Mouse (Mus musculus) adrenal gland, postnatal 10 days (tissue): ENCODE measurements at regions not wholly inside any gene's neighbourhood (a gene's known extent, or its start where the extent isn't known, plus 50 kb on each side); places are given as distances from the start of the nearest gene placed in this dataset.
A peak's percentile ranks its signal among the peaks of the same experiment; 100 is the strongest.

Experiments used
- DNase-seq: peaks from one replicate; pipeline ENCODE4 v3.0.0; 2021; ENCODE audit warnings: mixed read lengths

- no peak for DNase-seq
Measured at GRCm38 (mm10) chr19:56177231-56177745, 109.6 kb upstream of the Habp2 start.

- peak; percentile 10 for DNase-seq
Measured at GRCm38 (mm10) chr19:56185756-56186155, 101.2 kb upstream of the Habp2 start.

GRCm38 (mm10) chr19:56189185-56189584, 97.8 kb upstream of the Habp2 start:
- DNase-seq, result no peak

DNA sequence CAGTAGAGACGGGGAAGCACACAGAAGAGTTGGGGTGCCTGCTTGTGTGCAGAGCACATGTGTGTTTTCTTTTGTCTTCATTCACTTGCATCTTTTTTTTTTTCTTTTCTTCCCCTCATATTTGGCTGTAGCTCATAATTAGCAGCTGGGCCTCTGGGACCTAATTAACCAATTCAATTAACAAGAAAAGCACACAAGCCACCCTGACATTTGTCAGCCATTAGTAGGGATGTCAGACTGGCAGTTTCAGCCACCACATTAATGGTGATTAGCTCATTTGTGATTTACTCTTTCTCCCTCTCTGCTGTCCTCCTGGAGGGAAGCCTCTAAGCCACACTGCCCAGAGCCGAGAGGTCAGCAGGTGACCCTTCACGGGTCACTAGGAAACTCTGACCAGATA, 96.7 kb upstream of the Habp2 start:
- DNase-seq, result no peak

DNA sequence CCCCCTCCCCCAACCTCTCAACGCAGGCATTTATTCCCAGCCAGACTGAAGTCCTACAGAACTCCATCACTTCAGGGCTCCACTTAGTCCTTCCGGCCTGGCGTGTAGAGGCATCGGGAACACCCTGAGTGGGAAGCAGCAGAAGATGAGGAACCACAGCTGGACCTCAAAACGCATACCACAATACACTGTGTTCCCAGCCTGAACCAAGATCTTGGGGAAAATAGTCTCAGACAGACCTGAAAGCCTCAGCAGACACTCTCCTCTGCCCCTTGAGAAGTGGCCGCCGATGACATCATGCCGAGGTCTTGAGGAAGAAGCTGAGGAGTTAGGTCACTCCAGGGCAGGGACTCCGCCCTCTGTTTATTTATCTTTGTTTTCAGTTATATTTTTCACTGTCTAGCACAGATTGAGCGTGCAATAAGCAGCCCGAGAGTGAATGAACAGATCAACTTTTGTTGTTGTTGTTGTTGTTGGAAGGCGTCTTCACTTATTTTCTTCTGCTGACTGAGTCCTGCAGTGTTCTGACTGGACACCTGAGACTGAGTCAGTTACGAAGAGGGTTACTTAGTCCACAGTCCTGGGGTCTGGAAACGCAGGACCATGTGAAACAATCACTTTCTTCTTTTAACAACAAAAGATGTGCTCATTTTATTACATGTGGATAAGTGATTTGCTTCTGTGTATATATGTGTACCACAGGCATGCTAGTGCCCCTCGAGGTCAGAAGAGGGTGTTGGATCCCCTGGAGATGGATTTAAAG, 88.3 kb upstream of the Habp2 start:
- no peak for DNase-seq

- no peak for DNase-seq
Measured at GRCm38 (mm10) chr19:56199401-56200150, 87.4 kb upstream of the Habp2 start.

- DNase-seq, result peak; percentile 26
Measured at GRCm38 (mm10) chr19:56201007-56201682, 85.8 kb upstream of the Habp2 start.

DNA sequence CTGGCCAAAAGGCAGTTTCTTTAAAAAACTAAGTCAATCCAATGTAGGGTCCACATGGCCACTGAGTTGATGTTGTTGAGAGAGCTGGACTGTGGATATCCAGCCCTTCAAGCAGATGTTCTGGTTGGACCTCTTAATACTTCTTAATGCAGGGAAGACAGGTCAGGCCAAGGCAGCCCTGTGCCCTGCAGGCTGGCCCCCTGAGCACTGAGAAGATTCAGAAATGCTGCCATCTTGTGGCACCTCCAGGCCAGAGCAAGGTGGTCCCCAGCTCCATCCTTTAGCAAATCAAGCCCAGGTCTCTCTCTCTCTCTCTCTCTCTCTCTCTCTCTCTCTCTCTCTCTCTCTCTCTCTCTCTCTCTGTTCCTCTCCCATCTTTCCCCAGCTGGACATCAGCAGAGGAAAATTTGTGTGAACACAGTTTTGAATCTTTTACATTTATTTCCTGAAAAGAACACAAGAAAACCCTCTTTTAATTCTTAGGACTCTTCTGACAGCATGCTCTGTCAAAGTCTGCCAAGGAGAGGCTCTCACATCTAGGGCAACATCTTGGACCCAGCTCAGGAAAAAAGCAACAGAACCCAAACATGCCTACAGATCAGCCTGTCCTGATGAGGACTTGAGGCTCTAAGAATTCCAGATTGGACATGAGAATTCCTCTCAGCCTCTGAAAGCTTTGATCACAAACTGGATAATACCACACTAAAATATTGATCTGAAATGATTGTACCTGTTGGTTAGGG, 85.0 kb upstream of the Habp2 start:
- DNase-seq, result peak; percentile 57

DNA sequence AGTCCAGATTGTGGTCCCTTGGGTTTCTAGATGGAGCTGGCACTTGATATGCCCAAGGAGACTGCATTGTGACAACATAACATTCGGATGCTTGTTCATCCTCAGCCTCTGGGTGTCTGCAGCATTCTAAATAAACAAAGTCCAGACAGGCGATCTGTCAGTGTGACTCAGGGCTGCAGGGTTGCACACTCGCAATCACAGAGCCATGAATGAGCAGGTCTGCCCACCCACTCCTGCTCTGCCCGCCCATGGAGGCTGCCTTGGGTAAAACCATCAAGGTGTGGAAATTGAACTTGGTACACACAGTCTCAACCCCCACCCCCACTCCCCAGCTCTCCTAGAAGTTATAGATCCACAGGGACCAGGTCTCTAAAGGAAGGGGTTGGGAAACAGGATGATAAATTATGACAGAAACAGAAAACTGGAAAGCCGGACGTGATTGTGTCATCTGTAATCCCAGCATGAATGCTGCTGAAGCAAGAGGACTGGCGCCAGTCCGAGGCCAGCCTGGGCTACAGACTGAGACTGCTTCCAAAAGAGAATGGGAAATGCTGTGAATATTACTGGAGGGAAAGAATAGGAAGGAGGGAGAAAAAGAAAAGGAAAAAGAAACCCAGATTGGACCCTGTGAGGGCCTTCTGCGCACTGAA, 84.3 kb upstream of the Habp2 start:
- DNase-seq, result peak; percentile 59

- DNase-seq, result no peak
Measured at GRCm38 (mm10) chr19:56218536-56218935, 68.4 kb upstream of the Habp2 start.

GRCm38 (mm10) chr19:56220724-56221407, 66.1 kb upstream of the Habp2 start:
- DNase-seq, result peak; percentile 22

GRCm38 (mm10) chr19:56222496-56222895, 64.4 kb upstream of the Habp2 start:
- no peak for DNase-seq

DNA sequence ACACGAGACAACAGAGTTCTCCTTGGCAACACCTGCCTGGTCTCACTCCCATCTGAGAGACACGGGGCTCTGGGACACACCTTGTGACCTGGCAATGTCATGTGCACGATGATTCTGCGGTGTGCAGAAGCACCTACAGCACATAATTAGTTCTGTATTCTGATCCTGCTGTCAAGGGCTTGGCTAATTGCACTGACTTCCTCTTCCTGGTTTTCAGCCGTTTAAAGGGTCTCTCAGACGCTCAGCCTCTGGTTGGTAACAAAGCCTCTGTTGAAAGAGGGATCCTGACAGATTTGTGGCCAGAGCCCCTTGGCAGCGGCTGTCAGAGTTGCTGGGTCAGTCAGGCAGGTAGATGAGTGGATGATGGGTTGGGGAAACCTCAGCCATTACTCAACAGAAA, 61.9 kb upstream of the Habp2 start:
- DNase-seq, result no peak

- DNase-seq, result no peak
Measured at GRCm38 (mm10) chr19:56225518-56225917, 61.4 kb upstream of the Habp2 start.

GRCm38 (mm10) chr19:56228586-56228985, 58.4 kb upstream of the Habp2 start:
- no peak for DNase-seq

- DNase-seq, result no peak
Measured at GRCm38 (mm10) chr19:56231430-56231829, 55.5 kb upstream of the Habp2 start.

- no peak for DNase-seq
Measured at GRCm38 (mm10) chr19:56231849-56232248, 55.1 kb upstream of the Habp2 start.

GRCm38 (mm10) chr19:56232269-56232668, 54.7 kb upstream of the Habp2 start:
- DNase-seq, result no peak

DNA sequence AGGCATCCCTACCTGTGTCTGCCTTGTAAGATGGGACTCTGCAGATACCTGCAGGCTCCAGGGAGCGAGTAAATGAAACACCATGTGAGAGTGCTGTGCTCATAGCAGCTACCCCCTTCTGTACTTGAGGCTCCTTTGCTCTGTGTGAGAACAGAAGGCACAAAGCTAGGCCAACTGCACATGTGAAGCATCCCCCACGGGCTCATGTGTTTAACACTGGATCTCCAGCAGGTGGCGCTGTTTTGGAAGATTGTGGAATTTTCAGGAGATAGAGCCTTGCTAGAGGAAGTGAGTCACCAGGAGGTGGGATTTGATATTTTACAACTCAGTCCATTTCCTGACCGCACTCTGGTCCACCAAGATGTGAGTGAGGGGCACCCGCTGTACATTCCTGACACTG, 54.0 kb upstream of the Habp2 start:
- DNase-seq, result no peak

DNA sequence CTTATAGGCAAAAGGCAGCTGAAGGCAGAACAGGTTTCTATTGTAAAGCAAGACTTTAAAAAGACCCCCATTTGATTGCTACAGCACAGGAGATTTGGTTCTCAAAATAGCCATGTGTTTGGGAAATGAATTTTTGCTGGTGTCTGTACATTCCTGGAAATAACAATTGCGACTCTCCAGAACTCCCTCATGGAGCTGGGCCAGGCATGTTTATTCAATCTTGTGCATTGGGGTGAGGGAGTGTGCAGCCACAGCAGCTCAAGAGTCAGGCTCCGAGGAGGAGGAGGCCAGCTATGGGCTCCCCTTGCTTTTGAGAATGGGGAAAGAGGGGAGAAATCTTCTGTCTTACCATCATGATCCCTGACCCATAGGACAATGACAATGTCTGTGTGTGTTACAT, 51.9 kb upstream of the Habp2 start:
- DNase-seq, result no peak
